Mouse (Mus musculus) megakaryocyte progenitor cell, adult 5-6 weeks (primary cell): ENCODE data around the gene Crygd. TPM values are rescaled to one million over a fixed set of nuclear protein-coding genes. Genes with fewer than 3 reads are reported as not detected.
A peak's percentile ranks its signal among the peaks of the same experiment; 100 is the strongest.
"Not testable (repeated sequence)": the region's sequence is repeated elsewhere in the genome, so short reads cannot be mapped to it uniquely, and the experiment has no call there.

Experiments
- ATAC-seq: replicated peaks from 2 replicates; pipeline ENCODE4 v1.8.0; 2016; ENCODE audit warnings: mild to moderate bottlenecking, moderate TSS enrichment, inconsistent platforms; ENCODE audit not compliant: poor library complexity
- total RNA-seq, 2 experiments: library from RNA; stranded (forward) in 1 of 2; stranded (reverse) in 1 of 2; fragments of 157-497, 149-512 nt in 1 of 2; fragments of 200-1000 nt in 1 of 2; gene quantifications; 2 replicates each; pipeline versions ENCODE4 v1.2.3 to v1.2.4; 2015 to 2017

Crygd gene
- total RNA-seq (2015), result not detected in 2 replicates
- not detected in 2 replicates for total RNA-seq (2017)

DNA sequence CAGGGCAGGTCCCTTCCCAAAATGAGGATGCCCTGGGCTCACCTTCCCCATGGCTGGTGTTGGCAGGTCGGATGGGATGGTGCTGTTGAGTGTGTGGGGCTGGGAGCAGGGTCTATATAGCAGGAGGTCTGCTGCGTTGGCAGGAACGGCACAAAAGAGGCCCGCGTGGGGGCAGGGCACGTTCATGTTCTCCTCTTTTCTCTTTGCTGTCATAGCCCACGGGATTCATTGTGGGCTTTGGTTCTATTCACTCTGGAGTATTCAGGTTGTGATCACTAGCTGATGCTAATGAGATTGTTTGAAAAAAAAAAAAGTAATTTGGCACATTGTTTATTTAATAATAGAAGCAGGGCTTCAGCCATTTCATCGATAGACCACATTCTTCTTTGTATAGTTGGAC, at the start of gene Crygd:
Gene Crygd, minus strand, starts transcription at position 101 of the 400 bp plus-strand sequence.
- ATAC-seq, result no peak

DNA sequence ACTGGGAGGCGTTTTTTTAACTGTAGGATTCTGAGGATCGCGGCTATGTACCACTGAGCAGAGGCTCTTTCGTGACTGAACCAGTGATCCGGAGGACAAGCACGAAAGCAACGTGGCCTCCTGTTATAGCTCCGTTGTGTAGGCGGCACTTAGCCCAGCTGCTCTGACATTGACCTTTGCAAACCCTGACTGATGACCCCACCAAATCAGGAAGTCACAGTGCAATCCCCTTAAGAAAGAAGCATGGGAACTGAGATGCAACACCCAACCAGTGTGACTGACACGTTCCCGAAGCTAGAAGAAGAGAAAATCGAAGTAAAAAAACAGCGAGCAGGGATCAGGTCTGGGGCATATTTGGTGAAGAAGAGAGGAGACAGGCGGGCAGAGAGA, 49.5 kb upstream of the Crygd start:
- ATAC-seq, result peak; percentile 53

DNA sequence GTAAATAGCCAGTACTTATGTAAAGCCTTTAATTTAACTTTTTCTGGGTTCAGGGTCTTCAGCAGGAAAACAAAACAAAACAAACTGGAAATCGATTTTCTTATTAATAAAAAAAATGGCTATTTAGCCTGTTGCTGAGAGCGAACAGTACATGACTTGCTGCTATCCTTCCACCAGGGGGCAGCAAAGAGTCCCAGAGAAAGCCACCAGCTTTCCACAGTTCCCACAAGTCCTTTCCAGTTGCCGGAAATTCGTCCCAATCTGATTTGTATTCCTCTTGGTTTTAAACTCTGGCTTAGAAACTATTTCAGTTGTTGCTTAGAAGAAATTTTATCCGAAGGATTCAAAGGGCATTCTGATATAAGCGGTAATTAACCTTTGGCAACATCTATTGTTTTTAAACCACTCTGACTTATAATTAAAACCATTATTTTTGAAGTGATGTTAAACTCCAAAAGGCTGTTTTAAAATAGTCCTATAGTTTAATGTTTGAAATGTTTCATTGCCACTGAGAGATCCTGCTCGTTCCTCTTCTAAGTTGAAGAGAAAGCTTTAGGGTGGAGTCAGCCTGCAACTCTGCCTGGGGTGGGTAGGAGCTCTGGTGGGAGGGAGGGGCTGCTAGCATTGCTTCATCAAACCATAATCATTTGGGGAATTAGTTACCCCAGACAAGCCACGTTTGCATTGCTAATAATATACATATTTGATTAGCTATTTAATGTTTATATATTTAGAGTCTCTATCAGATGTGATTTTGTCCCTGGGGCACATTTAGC, 49.0 kb upstream of the Crygd start:
- peak; percentile 41 for ATAC-seq

DNA sequence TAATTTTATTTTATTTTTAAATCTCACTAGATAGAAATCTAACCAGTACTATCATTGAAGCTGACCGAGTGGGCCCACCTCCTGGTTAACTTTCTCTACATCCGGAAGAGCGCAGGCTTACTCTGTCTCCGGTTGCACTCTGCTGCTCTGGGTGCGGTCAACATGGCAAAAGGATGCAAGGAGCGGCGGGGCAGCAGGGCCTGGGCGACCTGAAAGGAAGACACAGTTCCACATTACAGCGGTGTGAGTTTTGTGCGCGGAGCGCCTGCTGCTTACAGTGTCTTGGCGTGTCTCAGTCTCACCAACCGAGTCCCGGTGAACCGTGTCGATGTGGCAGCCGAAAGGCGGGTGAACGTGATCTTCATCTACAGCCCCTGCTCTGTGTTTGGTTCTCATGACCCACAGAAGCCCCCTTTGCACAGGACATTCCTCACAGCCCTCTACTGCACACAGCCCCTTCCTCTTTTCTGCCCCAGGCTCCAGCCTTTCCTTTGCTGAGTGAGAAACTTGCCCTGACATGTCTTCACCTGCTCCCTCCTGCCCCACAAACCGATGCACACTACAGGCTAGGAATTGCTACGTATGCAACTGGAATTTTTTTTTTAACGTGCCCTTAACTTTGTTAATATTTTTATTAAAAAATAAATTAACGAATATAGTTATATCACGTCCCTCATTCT, 46.6 kb upstream of the Crygd start:
- no peak for ATAC-seq

DNA sequence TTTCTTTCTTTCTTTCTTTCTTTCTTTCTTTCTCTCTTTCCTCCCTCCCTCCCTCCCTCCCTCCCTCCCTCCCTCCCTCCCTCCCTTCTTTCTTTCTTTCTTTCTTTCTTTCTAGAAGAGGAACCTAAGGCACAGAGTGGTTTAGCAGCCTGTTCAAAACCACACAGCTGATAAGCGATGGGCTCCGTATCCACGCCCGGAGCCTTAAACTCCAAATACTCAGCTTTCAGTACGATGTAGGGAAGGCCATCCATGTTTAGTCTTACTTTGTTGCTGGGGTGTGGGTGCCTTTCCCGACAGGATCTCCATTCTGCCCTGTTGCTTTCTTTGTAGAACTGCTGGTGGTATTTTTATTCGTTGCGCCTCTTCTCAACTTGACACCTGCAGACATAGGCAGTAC, 45.9 kb upstream of the Crygd start:
- ATAC-seq, result no peak

DNA sequence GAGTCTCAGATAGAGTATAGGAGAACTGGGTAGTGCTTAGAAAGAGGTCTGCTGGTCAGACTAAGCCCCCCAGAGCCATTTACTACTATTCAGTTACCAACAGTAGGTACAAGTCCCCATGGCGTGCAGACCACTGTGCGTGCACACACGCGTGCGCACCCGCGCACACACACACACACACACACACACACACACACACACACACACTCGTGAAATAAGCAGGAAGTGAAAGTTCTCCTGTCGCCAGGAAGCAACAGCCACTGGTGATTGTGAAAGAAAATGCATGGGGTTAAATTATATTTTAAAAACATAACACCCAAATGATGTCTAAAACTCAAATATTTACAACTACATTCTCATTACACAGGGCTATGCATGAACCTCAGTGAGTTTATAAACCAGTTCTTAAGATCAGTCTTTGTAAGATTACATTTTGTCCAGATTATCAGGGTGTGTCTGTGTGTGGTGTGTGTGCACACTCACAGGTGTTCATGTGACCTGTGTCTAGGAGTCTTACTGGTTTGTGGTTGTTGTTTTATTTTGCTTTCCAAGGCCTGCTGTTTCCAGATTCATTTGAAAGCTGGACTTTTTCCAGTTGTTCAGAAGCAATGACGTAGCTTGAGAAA, 44.5 kb upstream of the Crygd start:
- peak; percentile 77 for ATAC-seq

DNA sequence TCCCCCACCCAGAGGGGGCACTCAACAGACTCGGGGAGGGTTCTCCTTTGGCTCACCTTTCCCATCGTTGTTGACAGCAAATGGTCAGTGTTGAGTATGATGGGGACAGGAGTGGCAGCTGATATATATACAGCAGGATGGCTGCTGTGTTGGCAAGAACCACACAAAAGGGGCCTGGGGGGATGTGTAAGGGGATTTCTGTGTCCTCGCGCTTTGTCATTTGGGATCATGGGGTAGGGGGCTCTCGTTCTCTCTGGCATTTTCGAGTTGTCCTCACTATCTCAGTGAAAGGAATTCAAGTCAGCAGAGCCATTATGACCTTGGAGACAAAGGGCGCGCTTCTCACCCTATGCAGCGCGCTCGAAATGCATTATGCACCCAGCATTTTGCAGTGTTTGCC, 40.0 kb upstream of the Crygd start, which contains the start of gene Cryga:
Gene Cryga, minus strand, starts transcription at position 101 of the 400 bp plus-strand sequence.
- no peak for ATAC-seq

DNA sequence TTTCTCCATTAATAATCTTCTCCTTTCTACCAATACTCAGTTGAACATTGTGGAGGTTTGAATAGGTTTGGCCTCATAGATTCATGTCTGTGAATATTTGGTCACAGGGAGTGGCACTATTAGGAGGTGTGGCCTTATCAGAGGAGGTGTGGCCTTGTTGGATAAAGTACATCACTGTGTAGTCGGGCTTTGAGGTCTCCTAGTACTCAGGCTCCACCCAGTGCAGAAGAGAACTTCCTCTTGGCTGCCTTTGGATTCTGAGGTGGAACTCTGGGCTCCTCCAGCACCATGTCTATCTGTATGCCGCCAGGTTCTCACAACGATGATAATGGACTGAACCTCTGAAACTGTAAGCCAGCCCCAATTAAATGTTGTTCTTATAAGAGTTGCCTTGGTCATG, 33.7 kb upstream of the Crygd start:
- no peak for ATAC-seq

DNA sequence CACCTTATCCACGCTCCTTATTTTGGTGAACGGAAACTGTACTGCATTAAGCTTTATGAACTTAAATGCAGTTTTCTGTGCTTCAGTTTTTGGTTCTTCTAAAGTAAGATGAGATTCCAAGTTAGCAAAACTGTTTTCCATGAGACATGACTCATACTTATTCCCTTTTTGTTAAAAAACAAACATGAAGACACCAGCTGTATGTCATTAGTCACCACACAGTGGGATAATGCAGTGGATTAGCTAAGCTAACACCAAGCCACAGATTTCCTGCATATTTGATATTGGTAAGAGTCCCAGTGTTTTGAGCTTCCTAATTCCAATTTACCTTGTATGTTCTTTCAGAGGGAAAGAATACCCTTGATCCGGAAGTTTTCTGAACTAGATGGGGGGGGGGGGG, 28.3 kb upstream of the Crygd start:
- no peak for ATAC-seq

DNA sequence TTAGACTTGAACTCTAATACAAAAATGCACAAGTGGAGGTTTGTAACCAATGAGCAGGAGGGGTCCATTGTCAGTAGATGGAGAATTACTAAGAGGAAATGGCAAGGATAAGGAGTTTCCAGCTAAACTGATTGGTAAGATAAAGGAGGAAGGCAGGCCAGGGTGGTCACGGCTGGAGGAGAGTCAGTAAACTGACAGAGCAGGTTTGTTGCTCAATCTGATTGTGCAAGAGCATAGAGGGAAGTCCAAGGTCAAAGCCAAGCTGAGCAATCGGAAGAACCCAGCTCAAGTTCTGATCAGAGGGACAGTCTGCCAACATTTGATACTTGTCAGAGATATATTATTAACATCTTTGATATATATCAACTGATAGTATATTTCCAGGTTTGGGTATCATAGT, 27.1 kb upstream of the Crygd start:
- peak; percentile 94 for ATAC-seq

DNA sequence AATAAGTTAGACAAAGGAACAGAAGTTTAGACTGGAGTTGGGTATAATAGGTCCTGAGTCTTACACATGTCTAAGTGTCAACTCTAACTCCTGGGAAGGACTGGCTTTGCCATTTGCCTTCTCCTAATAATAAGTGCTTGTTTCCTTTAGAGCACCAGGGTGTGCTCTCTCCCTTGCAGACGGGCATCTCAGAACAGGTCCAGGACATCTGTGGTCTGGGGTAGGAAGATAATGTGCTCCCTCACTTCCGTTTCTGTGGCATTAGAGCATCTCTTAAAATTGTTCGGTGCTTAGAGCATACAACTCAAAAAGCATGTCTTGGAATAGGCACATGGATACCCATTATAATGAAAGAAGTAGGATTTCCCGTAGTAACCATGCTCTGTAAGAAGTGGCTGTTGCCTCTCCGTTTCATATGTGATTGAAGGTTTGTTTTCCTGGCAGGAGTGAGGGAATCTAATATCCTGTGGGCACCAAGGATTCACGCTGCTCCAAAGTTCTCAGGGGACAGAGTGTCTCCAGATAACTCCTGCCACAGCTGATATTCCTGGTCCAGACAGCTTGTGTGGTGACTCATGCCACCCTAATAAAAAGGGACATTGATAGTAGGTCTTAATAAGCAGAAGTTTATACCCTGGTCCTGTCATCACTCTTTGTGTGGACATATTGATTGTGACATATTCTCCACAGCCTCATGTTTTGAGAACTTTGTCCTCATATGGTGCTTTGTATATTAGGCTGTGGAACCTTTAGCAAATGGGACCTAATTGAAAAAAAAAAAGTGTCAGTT, 25.5 kb upstream of the Crygd start:
- peak; percentile 76 for ATAC-seq

DNA sequence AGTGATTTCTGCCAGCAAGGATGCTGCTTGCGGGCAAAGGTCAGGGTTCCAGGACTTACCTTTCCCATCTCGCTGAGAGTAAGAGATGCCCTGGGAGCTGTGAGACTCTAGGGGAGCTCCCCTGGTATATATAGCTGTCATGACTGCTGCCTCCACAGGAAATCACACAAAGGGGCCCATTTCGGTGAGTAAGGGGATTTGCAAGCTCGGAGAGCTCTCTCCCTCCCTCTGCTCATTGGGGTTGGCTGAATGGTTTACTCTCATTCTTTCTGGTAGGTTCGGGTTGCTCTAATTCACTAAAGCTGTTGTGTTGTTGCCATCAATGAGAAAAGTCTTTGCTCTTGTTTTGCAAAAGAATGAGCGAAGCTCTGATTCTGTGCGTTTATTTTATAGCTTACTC, 18.9 kb upstream of the Crygd start, which contains the start of gene Crygb:
Gene Crygb, minus strand, starts transcription at position 101 of the 400 bp plus-strand sequence.
- ATAC-seq, result no peak

DNA sequence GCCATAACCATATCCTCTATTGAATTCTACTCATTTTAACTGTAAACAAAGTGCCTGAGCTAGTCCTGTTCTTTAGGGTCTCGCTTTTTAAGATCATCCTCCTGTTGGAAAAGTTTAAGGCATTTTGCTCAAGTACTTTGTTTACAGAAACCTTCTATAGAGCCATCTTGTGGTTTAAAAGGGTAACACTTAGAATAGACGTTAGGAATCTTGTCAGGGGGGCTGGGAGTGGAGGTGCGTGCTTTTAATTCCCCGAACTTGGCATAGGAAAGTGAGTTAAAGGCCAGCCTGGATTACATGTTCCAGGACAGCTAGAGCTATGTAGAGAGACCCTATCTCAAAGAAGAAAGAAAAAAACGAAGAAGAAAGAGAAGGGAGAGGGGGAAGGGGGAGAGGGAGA, 12.4 kb upstream of the Crygd start:
- no peak for ATAC-seq

DNA sequence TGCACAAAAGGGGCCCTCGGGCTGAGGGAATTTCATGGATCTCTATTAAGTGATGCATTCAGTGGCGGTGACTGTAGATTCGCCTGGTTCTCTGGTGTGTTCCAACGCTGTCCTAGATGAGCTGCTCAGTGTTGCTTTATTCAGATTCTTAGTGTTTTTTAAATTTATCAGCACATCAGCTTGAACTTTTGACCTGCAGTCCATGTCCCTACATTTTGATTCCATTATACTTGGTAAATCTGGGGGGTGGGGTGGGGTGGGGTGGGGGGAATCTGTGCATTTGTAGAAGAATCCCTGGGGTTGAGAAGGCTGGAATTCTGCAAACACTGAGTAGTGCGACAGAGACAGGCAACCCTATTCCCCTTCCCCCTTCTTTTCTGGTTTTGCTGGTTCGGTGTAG, 10.3 kb upstream of the Crygd start, which contains the start of gene Crygc:
Gene Crygc, minus strand, starts transcription at position 101 of the 400 bp plus-strand sequence.
- no peak for ATAC-seq

DNA sequence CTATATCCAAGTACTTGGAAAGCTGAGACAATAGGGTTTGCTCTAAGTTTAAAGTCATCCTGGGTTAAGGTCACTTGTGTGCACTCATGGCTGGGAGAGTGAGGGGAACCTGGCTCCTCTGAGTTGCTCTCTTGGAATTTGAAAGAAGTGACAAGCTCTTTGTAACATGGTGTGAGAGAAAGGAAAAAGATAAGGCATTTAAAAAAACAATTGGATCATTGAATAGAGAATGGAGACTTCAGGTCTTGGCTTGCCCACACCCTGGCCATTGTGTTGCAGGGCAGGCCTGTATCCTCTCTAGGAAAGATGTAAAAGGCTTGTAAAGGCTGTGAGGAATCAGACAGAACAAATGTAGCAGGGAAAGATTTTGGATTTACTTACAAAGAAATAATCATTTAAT, 4.6 kb upstream of the Crygd start:
- ATAC-seq, result no peak

DNA sequence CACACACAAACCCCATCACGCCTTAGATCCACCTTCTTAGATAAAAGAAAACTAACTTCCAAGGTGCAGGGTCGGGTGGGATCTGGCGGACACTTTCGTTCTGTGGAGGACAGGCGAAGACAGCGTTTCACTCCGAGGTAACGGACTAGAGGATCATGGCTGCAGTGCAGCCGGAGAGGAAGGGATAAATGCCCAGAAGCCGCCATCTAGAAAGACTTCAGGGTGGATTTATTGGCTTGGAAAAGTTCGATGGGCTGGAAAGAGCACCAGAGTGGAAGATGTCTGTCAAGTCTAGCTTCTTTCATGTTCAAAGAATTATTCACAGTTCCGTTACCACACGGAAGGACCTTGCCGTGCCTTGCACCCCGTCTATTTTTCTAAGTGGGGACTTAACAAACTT, 949 bp upstream of the Crygd start:
- ATAC-seq, result no peak

DNA sequence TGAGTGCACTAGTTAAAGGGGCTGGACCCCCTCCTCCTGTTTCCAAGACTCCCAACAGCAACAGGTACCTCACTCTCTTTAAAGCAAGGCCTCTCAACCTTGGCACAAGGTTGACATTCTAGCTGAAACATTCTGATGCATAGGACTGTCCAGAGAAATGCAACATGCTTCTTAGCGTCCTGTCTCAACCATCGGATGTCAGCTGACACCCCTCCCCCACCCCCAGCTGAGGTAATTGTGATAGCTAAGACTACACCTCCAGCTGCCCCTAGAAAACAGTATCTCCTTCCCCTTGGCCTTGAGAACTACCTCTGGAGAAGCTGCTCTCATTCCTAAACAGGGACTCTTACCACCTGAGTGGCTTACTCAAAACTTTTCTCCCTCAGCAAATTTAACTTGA, 11.1 kb downstream of the Crygd start:
- ATAC-seq, result no peak

DNA sequence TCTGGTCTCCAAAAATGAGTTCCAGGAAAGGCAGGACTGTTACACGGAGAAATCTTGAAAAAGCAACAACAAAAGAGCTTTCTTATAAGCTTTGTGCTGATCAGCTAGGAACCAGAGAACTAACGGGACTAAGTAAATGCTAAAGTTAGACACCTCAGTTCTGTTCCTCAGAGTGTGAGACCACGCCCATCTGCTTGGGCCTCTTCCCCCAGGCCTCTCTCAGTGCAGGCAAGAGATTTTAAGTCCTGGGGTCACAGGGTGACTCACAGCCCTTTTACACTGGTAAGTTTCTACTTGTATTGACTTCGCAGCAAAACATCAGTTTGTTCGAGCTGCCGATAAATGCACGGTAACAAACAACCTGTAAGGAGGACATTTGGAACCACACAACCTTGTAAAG, 11.6 kb downstream of the Crygd start:
- ATAC-seq, result no peak

DNA sequence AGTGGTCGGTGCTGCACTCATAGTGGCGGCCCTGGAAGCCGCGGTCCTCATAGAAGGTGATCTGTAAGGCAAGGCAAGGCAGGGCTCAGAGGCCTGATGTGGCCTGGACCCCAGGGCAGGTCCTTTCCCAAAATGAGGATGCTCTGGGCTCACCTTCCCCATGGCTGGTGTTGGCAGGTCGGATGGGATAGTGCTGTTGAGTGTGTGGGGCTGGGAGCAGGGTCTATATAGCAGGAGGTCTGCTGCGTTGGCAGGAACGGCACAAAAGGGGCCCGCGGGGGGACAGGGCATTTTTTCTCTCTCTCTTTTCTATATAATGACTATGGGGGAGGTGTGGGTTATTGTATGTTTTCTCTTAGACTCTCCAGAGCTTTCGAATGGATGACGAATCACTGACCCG, 12.3 kb downstream of the Crygd start, which contains the start of gene Cryge:
Gene Cryge, minus strand, starts transcription at position 198 of the 400 bp plus-strand sequence.
- not testable (repeated sequence) for ATAC-seq

DNA sequence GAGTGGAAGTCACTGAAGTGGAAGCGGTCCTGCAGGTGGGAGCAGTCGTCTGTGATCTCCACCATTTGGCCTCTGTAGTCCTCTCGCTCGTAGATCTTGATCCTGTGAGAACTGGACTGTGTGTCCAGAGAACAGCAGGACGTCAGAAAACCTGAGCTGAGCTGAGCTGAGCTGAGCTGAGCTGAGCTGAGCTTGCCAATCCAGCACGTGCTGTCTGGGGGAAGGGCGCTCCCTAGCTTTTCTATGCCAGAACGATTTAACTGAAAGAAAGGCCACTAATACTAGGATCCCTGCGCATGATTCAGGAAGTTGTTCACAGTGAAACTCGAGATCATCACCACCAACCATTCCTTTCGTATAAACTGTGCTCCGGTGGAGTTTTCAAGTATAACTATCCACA, 14.5 kb downstream of the Crygd start:
- no peak for ATAC-seq
